Mouse (Mus musculus) adrenal gland, adult 18-20 months (tissue): Measurements from ENCODE around the gene Tpi1. TPM values are rescaled to one million over a fixed set of nuclear protein-coding genes. Genes with fewer than 3 reads are reported as not detected.
"Not testable (repeated sequence)": the region's sequence is repeated elsewhere in the genome, so short reads cannot be mapped to it uniquely, and the experiment has no call there.

ENCODE experiments used
- DNase-seq, 2 experiments: peaks; one replicate each; pipeline ENCODE4 v3.0.0; 2021 to 2022; ENCODE audit warnings: low spot score in 2 of 2
- total RNA-seq, 2 experiments: library from RNA; stranded (reverse); gene quantifications; 1 replicate in 1 of 2; 2 replicates in 1 of 2; pipeline ENCODE4 v1.2.3; 2021

Tpi1 gene
- total RNA-seq, 2 experiments from 2014 or later = 383 to 517 TPM

DNA sequence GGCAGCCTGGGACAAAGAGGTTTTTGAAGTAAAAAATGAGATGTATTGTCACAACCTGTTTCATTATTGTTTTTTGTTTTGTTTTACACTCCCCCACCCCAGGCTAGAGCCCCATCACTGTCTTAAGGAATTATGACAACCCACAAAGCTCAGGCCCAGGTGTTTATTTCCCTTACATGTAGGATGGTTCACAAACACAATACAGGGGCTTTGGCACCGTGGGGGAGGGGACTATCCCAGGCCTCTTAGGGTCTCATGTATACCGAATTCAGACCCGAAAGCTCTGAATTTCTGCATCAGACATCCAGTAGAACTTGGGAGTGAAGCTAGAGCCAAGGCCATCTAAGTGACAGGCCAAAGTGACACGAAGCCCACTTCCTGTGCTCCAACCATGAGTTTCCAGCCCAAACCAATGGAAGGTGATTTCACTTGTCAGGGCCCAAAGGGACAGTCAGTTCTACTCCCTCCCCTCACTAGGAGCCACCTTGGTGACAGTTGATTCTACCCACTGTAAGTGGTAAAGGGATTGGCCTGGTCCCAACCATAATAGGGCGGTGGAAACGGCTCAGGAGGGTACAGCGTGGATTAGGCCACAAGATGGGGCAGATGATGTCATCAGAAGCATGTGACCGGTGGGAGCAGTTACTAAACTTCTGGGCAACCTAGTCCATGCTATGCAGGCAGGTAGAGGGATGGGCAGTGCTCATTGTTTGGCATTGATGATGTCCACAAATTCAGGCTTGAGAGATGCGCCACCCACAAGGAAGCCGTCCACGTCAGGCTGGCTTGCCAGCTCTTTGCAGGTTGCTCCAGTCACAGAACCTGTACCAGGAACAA lies 3.3 kb downstream of the Tpi1 start:
- DNase-seq = not testable (repeated sequence)

- DNase-seq = peak in 1 of 2 experiments; percentile 9
These were observed 4.1 kb downstream of the Tpi1 start for GRCm38 (mm10) chr6:124809775-124810538.

GRCm38 (mm10) chr6:124809052-124809774 lies 4.9 kb downstream of the Tpi1 start:
- DNase-seq = peak; percentile 83 to 85

DNA sequence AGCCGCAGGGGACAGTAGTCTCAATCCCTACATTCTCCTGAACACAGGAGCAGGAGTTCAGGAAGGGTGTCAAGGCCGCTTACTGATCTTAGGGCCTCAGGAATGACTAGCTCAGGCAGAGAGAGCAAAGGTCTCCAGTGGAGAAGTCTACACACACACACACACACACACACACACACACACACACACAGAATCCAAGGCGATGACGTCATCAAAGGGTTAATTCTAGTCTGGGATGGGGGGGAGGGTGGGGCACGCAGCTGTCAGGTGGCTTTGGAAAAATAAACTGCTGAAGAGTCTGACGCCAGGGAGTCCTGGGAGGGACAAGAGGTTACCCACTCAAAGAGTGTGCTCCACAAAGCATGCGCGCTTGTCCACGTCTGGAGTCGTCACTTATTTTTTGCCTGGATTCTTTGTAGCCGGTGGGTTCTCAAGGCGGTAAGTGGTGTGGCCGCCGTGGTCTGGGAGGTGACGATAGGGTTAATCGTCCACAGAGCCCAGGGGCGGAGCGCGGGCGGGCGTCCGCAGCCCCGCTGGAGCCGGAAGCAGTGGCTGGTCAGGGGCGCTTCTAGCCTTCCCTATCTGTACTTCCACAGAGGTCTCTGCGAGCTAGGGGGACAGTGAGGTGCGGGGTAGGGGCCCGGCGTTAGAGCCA lies 5.6 kb downstream of the Tpi1 start, which contains the start of gene Spsb2:
Gene Spsb2, plus strand, starts transcription at position 304 of the 655 bp plus-strand sequence.
- DNase-seq = peak; percentile 75 to 77

- DNase-seq = no peak
These were observed 6.1 kb downstream of the Tpi1 start for GRCm38 (mm10) chr6:124807986-124808357.

- peak in 1 of 2 experiments; percentile 6 for DNase-seq
These were observed 6.7 kb downstream of the Tpi1 start for GRCm38 (mm10) chr6:124807366-124807765.

DNA sequence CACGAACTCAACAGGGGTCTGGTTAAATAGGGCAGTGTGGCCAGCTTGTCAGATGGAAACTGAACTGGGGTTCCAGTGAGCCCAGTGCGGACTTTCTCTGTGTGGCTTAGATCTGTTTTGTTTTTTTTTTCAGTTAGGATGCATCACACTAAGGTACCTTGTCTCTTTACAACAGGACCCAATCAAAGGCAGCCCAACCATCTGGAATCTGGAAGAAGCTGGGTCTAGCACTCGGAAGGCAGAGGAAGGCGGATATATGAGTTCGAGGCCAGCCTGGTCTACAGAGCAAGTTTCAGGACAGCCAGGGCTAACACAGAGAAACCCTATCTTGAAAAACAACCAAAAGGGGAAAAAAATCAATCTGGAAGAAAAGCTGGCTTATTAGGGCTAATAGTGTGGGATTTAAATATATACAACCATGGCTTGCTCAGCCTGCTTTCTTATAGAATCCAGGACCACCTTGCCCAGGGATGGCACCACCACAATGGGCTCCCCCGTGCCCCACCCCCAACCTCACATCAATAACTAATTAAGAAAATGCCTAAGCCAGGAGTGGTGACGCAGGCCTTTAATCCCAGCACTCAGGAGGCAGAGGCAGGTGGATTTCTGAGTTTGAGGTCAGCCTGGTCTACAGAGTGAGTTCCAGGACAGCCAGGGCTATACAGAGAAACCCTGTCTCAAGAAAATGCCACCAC lies 7.5 kb downstream of the Tpi1 start:
- DNase-seq = peak in 1 of 2 experiments; percentile 5

DNA sequence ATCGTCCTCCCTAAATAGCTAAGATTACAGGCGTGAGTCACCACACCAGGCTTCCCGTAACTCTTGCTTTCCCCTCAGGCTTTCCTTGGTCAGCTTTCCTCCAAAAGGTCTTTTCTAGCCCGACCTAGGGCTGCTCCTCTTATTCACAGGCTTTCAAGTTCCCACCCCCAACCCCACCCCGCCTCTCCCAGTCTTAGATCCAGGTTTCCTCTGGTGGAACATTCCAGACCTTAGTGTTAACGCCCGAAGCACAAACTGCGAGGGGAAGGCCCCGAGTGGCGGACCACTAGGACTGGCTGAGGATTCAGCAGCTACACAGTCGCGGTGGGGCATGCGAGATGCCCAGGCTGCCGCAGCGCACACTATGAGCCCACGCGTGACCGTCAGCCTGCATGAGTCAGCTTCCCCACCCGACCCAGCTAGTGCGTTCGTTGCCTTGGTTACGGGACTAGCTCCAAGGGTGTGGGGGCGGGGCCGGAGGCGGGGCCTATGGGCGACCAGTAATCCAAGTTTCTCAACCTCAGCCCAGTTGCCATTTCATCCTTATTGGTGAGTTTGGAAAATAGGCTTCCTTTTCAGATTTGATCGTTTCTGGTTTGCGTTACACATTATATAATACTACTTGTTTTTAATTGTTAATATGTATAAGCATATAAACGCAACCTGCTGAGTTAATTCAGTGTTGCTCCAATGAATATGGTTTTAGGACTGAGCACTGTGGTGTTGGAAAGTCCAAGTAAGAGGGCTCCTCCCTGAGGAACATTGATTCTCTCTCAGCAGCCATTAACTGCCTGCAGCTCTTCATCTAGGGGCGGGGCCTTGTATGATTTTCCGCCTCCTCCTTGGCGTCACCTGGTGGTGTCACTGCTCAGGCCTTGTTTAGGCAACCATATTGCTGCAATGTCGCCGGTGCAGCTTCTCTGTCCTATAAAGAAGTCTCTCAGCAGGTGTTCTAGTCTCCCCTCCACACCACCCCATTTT lies 8.5 kb downstream of the Tpi1 start:
- DNase-seq = peak; percentile 90 to 93

DNA sequence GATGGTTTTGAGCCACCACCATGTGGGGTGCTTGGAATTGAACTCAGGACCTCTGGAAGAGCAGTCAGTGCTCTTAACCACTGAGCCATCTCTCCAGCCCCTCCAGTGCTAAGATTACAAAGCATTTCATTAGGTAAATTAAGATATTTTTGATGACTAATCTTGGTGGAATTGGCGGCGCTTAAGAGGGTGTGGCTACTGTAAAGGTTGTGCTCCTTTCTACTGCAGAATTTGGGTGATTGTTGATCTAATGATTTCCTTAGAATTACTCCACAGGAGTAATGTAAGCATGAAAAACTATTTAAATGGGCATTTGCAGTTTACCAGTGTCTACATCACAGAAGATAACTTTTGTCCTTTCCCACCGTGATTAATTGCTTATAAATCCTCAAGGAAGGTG lies 9.8 kb downstream of the Tpi1 start:
- DNase-seq = no peak

GRCm38 (mm10) chr6:124803691-124804090 lies 10.4 kb downstream of the Tpi1 start:
- not testable (repeated sequence) for DNase-seq

DNA sequence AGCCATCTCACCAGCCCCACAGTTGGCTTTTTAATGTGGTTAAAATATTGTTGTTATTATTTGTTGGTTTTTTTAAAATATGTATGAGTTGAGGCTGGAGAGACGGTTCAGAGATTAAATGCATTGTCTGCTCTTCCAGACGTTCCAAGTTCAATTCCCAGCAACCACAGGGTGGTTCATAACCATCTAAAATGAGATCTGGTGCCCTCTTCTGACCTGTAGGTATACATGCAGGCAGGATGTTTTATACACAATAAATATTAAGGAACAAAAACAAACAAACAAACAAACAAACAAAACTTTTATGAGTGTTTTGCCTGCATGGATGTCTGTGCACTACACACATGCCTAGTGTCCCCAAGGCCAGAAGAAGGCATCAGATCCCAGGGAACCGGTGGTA lies 11.0 kb downstream of the Tpi1 start:
- DNase-seq = no peak

- DNase-seq = not testable (repeated sequence)
These were observed 11.7 kb downstream of the Tpi1 start for GRCm38 (mm10) chr6:124802400-124802799.

DNA sequence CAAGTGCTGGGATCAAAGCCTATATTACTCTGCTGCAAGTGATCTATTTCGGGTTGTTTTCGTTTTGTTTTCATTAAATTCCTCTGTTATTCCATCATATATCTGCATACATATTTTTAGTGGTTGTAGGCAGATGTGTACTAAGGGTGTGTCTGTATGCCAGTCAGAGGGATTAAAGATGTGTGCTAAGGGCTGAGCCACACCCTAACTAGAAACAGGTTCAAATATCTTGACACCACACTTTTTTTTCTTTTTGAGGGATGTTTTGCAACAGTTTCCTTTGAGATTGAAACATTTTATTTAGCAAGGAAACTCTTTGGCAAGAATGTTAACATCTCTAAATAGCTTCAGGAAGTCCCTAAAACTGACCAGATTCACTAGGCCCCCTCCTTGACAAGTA lies 17.9 kb downstream of the Tpi1 start:
- DNase-seq = no peak

DNA sequence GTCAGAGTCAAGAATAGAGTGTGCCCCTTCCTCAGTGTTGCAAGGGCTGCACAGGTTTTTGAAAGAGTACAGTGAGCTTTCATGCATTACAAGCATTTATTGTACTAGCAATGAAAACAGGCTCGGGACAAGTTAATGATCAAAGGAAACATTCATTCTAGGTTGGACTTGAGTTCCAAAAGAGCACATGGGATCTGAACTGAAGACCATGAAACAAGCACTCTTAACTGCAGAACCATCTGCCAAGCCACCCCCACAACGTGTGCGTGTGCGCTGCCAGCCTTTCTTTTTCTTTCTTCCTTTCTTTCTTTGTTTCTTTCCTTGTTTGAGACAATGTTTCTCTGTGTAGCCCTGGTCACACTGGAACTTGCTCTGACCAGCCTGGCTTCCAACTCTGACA lies 18.3 kb downstream of the Tpi1 start:
- DNase-seq = no peak

GRCm38 (mm10) chr6:124791911-124792310 lies 22.2 kb downstream of the Tpi1 start:
- no peak for DNase-seq

- no peak for DNase-seq
These were observed 24.0 kb downstream of the Tpi1 start for GRCm38 (mm10) chr6:124790121-124790520.

- no peak for DNase-seq
These were observed 24.6 kb downstream of the Tpi1 start for GRCm38 (mm10) chr6:124789519-124789918.

GRCm38 (mm10) chr6:124787722-124788121 lies 26.4 kb downstream of the Tpi1 start:
- DNase-seq = no peak
